33 mouse cellular contexts compared by ENCODE assay signal in genomic region chr9:37670261-37670660, GRCm38 (mm10). TPM values are rescaled to one million over a fixed set of nuclear protein-coding genes. Genes with fewer than 3 reads are reported as not detected.
"Had no signal": no experiment of that assay in that cellular context is flagged by ENCODE, and none has a peak within 500 bp of the region (broad histone marks: within the 10 kb centered on the region; RNA-seq: fewer than 3 reads in every experiment).

No protein-coding gene starts in this region.

- H3K36me3 ChIP-seq: heart, embryonic 13.5 days; heart, embryonic 15.5 days; hindbrain, embryonic 13.5 days; intestine, embryonic 15.5 days; limb, embryonic 10.5 days; limb, embryonic 12.5 days; liver, embryonic 13.5 days; liver, embryonic 15.5 days had no signal

- H3K4me1 ChIP-seq: hindbrain, embryonic 13.5 days; intestine, embryonic 15.5 days; limb, embryonic 10.5 days; limb, embryonic 12.5 days; liver, embryonic 13.5 days; liver, embryonic 15.5 days had no signal

- ATAC-seq: hindbrain, embryonic 16.5 days; inflammation-experienced regulatory T-cells, adult 6 months; intestine, embryonic 15.5 days; intestine, postnatal 0 days had no signal

- H3K9ac ChIP-seq: heart, embryonic 13.5 days; heart, embryonic 15.5 days; hindbrain, embryonic 13.5 days; intestine, embryonic 15.5 days; limb, embryonic 12.5 days; liver, embryonic 13.5 days; liver, embryonic 15.5 days had no signal

- H3K27me3 ChIP-seq: heart, embryonic 13.5 days; heart, embryonic 15.5 days; intestine, embryonic 15.5 days; limb, embryonic 12.5 days; liver, embryonic 13.5 days; liver, embryonic 15.5 days had no signal

- H3K4me3 ChIP-seq: gastrocnemius, adult 2 months; heart, adult 2 months; heart, embryonic 13.5 days; heart, embryonic 15.5 days; hindbrain, embryonic 13.5 days; intestine, embryonic 15.5 days; layer of hippocampus, adult 2 months; left cerebral cortex, adult 2 months; limb, embryonic 10.5 days; limb, embryonic 12.5 days; liver, embryonic 13.5 days; liver, embryonic 15.5 days had no signal

- H3K9me3 ChIP-seq: heart, embryonic 13.5 days; heart, embryonic 15.5 days; hindbrain, embryonic 13.5 days; intestine, embryonic 15.5 days; limb, embryonic 10.5 days; limb, embryonic 12.5 days; liver, embryonic 13.5 days; liver, embryonic 15.5 days had no signal

- H3K27ac ChIP-seq: gastrocnemius, adult 2 months; heart, adult 2 months; heart, embryonic 13.5 days; heart, embryonic 15.5 days; hindbrain, embryonic 13.5 days; intestine, embryonic 15.5 days; layer of hippocampus, adult 2 months; left cerebral cortex, adult 2 months; limb, embryonic 10.5 days; limb, embryonic 12.5 days; liver, embryonic 13.5 days; liver, embryonic 15.5 days had no signal

- H3K4me2 ChIP-seq: heart, embryonic 11.5 days; heart, embryonic 13.5 days; heart, embryonic 15.5 days; hindbrain, embryonic 13.5 days; intestine, embryonic 15.5 days; limb, embryonic 12.5 days; liver, embryonic 11.5 days; liver, embryonic 13.5 days; liver, embryonic 15.5 days had no signal

- DNase-seq: gastrocnemius, adult 2 months; gastrocnemius, postnatal 10 days; gastrocnemius, postnatal 25 days; heart, adult 11 months; heart, adult 2 months; heart, postnatal 14 days; heart, postnatal 36 days; kidney, adult 18-20 months; kidney, adult 8-10 months; kidney, postnatal 10 days; kidney, postnatal 25 days; kidney, postnatal 4 days; liver; liver, embryonic 13.5 days had no signal

RNA-seq across cellular contexts. Expression of gene Panx3, which starts 1.2 kb away (rescaled TPM):
- polyA plus RNA-seq: heart, adult 2 months; heart, postnatal 0 days; inflammation-experienced regulatory T-cells, adult 6 months; intestine, embryonic 15.5 days; intestine, postnatal 0 days; kidney, embryonic 14.5 days; kidney, embryonic 16.5 days; limb, embryonic 10.5 days; liver, embryonic 11.5 days; liver, embryonic 13.5 days; liver, embryonic 15.5 days had no signal

RNA-seq across cellular contexts. Expression of gene Olfr160, which starts 45.8 kb away (rescaled TPM):
- polyA plus RNA-seq: heart, adult 2 months; heart, embryonic 11.5 days; heart, embryonic 13.5 days; heart, embryonic 15.5 days; heart, postnatal 0 days; hindbrain, embryonic 11.5 days; hindbrain, embryonic 13.5 days; hindbrain, embryonic 16.5 days; inflammation-experienced regulatory T-cells, adult 6 months; intestine, embryonic 15.5 days; intestine, postnatal 0 days; kidney, embryonic 14.5 days; kidney, embryonic 16.5 days; limb, embryonic 10.5 days; limb, embryonic 12.5 days; limb, embryonic 14.5 days; liver, embryonic 11.5 days; liver, embryonic 13.5 days; liver, embryonic 15.5 days had no signal
